Mouse (Mus musculus): ENCODE data around the gene Nek1.

- TF ChIP-seq CTCF (IDR thresholded peaks at IDR 0.05; ENCODE audit: insufficient read depth, low read length) (no peak), POLR2A (IDR thresholded peaks at IDR 0.05; ENCODE audit: borderline replicate concordance, extremely low read depth, low read depth, low read length) (no peak)
Measured at GRCm38 (mm10) chr8:61111940-61112339, 118.9 kb downstream of the Nek1 start.

Measured in lung, adult 2 months (tissue).